21 mouse cellular contexts compared by ENCODE assay signal in the genomic region with DNA sequence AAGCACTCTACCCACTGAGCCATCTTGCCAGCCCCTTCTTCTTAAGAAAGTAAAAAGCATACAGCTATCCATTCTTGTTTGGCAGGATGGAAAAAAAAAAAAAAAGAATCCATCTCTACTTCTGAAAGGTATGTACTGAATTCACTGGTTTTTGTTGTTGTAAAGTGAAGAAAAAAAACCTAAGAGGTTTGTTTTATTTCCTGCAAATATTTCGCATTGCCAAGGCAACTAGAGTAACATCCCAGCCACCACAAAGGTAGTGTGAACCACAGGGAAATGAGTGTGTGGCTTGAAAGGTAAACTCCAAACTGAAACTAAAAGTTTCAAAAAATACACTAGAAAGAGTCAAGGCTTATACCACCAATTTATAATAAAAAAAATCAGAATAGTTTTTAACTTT.
DNase-seq lines count a peak whose midpoint lies in the region.
"Had no signal": no experiment of that assay in that cellular context is flagged by ENCODE, and none has a peak within 500 bp of the region (broad histone marks: within the 10 kb centered on the region; RNA-seq: fewer than 3 reads in every experiment).

No protein-coding gene starts in this region.

- WGBS in limb, embryonic 10.5 days = 92% methylated on average over 1 of the region's 1 CpGs

- no peak overlapping the region for H3K4me3 ChIP-seq in limb, embryonic 10.5 days
- H3K4me3 ChIP-seq: forebrain, embryonic 10.5 days; megakaryocyte, embryonic 14.5 days; midbrain, embryonic 13.5 days had no signal

- DNase-seq in thymus, postnatal 0 days (ENCODE audit: low spot score) = peak; percentile 63
- no peak for DNase-seq in thymus, adult 18-20 months
- DNase-seq in T-cell, adult 2 months (ENCODE audit: low spot score) = peak; percentile 77
- peak; percentile 90 for DNase-seq in naive thymus-derived CD4-positive, alpha-beta T cell, adult 2 months (ENCODE audit: low read depth)
- DNase-seq in limb, embryonic 10.5 days (ENCODE audit: low spot score) = no peak
- no peak for DNase-seq in urinary bladder, postnatal 25 days (ENCODE audit: low spot score)
- DNase-seq in cerebellum, adult 11 months = no peak
- DNase-seq: adrenal gland, postnatal 36 days; B cell, adult 2 months; cerebellum, adult 9-11 months; gastrocnemius, postnatal 14 days; heart, adult 11 months; kidney, adult 11 months; layer of hippocampus, adult 9-11 months; left cerebral cortex, postnatal 4 days; liver had no signal

- no peaks in the 10 kb centered on the region for H3K9me3 ChIP-seq in limb, embryonic 10.5 days (replicated peaks)
- H3K9me3 ChIP-seq: forebrain, embryonic 10.5 days; midbrain, embryonic 13.5 days had no signal

- H3K36me3 ChIP-seq in limb, embryonic 10.5 days = no peaks in the 10 kb centered on the region
- H3K36me3 ChIP-seq: forebrain, embryonic 10.5 days; midbrain, embryonic 13.5 days had no signal

- H3K27me3 ChIP-seq in limb, embryonic 10.5 days (ENCODE audit: low read depth, poor library complexity, severe bottlenecking) = no peaks in the 10 kb centered on the region
- H3K27me3 ChIP-seq: megakaryocyte, embryonic 14.5 days; midbrain, embryonic 13.5 days had no signal

- no peak overlapping the region for H3K27ac ChIP-seq in limb, embryonic 10.5 days
- H3K27ac ChIP-seq: forebrain, embryonic 10.5 days; hindbrain, postnatal 0 days; midbrain, embryonic 13.5 days; stomach, postnatal 0 days had no signal

- H3K4me1 ChIP-seq in limb, embryonic 10.5 days = peaks cover 5% of the 10 kb centered on the region; the same call in 1 of the 2 replicates
- H3K4me1 ChIP-seq: megakaryocyte, embryonic 14.5 days; midbrain, embryonic 13.5 days had no signal

Comparison
In these comparisons a context has a peak if more than half of its experiments do, and no peak if none do; other contexts are left out.
1. DNase-seq: peak in thymus, postnatal 0 days (single experiment), T-cell, adult 2 months (single experiment) and naive thymus-derived CD4-positive, alpha-beta T cell, adult 2 months (single experiment); none in thymus, adult 18-20 months (0 of 2), limb, embryonic 10.5 days (single experiment), urinary bladder, postnatal 25 days (single experiment) and cerebellum, adult 11 months (single experiment).